Mouse (Mus musculus) brain, embryonic 18.5 days (tissue): ENCODE results near the gene Tmem219.
"Not testable (repeated sequence)": the region's sequence is repeated elsewhere in the genome, so short reads cannot be mapped to it uniquely, and the experiment has no call there.

Experiments used
- DNase-seq: peaks from one replicate; pipeline ENCODE4 v3.0.0-alpha.2; 2012; ENCODE audit warnings: low read depth, low spot score

Gene Tmem219

GRCm38 (mm10) chr7:126923999-126924398 is 1.3 kb upstream of the Tmem219 start:
- no peak for DNase-seq

DNA sequence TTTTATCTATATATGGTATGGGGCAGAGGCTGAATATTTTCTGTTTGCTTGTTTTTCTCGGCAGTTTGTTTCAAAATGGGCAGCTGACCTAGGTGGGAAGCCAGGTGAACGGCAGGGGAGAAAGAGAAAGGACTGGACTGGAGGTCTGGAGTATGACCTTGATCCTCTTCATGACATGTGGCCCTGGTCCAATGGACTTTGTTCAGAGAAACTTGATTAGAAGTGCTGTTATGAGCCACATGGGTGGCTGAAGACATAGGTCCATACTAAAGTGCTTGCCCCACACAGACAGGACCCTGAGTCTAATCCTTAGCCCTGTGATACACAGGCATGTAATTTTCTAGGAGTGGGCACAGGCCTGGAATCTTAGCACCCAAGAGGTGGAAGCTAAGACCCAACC is 1.2 kb downstream of the Tmem219 start:
- DNase-seq: no peak

GRCm38 (mm10) chr7:126919973-126920372 is 2.7 kb downstream of the Tmem219 start:
- DNase-seq: no peak

DNA sequence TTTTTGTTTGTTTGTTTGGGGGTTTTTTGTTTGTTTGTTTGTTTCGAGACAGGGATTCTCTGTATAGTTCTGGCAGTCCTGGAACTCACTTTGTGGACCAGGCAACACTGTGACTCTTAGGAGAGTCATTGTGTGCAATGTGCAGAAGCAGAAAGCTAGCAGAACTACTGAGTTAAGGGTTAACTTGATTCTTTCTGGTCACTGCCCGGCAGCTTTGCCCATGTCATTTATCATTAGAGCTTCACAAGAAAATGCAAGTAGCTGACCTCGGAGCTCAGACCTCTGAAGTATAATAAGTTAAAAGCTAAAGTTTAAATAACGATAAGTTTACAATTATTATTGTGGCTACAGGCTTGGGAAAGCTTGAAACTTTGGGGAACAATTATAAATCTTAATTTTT is 4.4 kb downstream of the Tmem219 start:
- not testable (repeated sequence) for DNase-seq

DNA sequence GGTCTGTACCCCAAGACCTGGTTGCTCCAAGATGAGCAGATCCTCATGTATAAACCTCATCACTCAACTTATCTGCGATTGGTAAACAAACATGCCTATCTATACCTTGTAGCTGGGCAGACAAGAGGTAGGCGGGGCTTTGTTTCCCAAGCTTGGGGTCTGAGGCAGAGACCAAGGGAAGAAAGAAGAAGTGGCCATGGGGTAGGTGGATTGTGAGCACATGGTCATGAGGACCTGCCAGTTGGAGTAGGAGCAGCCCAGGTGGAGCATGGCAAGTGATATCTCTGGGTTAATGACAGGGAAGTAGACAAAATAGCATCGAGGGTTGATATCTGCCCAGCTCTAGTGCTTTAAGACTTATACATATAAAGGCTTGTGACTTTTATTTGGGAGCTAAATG is 7.9 kb downstream of the Tmem219 start:
- DNase-seq: no peak

GRCm38 (mm10) chr7:126905590-126905989 is 17.1 kb downstream of the Tmem219 start:
- no peak for DNase-seq

- not testable (repeated sequence) for DNase-seq
These were observed 22.9 kb downstream of the Tmem219 start for GRCm38 (mm10) chr7:126899781-126900180.

DNA sequence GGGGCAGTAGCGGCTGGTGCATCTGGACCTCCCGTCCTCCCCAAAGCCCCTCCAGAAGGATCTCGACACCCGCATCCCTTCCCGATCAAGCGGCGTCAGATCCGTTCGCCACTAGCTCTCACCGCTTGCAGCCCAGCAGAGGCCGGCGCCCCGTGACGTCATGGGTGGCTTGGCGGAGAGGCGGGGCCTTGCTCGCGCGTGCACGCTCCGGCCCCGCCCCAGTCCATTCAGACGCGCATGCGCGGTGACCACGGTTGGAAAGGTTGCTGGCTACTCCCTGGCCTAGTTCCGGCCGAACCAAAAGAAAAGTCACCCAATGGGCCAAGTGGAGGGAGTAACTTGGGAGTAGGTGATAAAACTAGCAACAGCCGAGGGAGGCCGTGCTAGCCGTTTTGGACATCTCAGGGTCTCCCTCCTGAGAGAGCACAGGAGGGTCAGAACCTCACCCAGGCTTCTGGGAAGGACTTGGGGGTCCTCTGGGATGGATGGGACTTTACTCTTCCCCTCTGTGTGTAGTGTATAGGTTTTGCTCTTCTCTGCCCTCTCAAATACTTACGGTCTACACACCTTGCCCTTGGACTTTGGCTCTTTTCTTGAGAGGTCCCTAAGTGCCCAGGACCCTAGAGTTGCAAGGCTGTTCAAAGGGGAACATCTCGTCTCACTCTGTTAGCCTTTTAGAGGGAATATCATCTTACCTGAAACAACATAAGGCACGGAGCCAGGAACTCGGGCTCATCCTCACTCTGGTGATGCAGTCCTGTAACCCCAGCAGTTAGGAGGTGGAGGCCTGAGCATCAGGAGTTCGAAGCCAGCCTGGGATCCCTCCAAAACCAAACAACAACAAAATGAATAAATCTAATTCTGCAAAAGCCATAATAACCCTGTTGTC is 24.4 kb downstream of the Tmem219 start:
- peak; percentile 78 for DNase-seq

GRCm38 (mm10) chr7:126897390-126898101 is 25.2 kb downstream of the Tmem219 start:
- DNase-seq: no peak

DNA sequence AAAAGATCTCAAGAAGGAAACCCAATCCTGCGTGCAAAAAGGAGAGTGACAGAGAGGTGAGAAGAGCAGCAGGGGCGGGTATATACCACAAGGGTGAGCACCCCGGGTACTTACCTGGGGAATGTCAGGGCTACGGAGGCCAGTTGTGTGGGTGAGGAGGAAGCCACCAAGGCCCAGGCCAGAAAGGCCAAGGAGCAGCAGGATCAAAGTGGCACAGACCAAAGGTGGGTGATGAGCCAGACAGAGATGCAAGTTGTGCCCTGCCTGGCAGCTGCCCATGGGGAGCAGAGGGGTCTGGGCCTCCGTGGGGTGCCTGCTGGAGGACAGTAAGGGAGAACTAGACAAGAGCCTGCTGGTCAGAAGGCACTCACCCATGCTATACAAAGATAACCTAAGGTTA is 25.8 kb downstream of the Tmem219 start:
- no peak for DNase-seq

- DNase-seq: no peak
These were observed 33.9 kb downstream of the Tmem219 start for GRCm38 (mm10) chr7:126888852-126889251.

- no peak for DNase-seq
These were observed 35.4 kb downstream of the Tmem219 start for GRCm38 (mm10) chr7:126887281-126887680.

GRCm38 (mm10) chr7:126884286-126885164 is 38.2 kb downstream of the Tmem219 start, which contains the start of gene Taok2:
Gene Taok2 (minus strand): TSS chr7:126884703.
- DNase-seq: peak; percentile 97

GRCm38 (mm10) chr7:126883731-126884181 is 39.0 kb downstream of the Tmem219 start:
- DNase-seq: no peak

DNA sequence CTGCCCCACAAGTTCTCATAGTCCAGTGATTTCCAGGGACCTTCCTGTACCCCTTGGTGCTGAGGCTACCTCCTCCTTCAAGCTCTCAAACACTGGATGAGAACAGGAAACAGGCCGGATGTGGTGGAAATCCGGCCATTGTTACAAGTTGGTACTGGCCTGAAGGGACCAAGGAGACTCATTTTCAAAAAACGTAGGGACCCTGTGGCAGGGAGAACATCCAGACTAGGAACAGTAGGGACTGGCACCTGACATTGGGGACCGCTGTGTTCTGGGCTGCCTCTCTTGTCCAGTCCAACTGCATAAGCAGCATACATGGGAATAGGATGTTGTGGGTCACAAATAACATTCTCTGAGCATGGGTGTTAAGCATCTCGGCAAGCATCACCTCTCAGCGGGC is 41.7 kb downstream of the Tmem219 start:
- no peak for DNase-seq

GRCm38 (mm10) chr7:126877239-126877638 is 45.5 kb downstream of the Tmem219 start:
- no peak for DNase-seq

- DNase-seq: no peak
These were observed 52.2 kb downstream of the Tmem219 start for GRCm38 (mm10) chr7:126870520-126870891.

- DNase-seq: no peak
These were observed 52.8 kb downstream of the Tmem219 start for GRCm38 (mm10) chr7:126869780-126870519.

GRCm38 (mm10) chr7:126868003-126868402 is 54.7 kb downstream of the Tmem219 start:
- DNase-seq: no peak

GRCm38 (mm10) chr7:126867534-126867933 is 55.2 kb downstream of the Tmem219 start:
- no peak for DNase-seq

DNA sequence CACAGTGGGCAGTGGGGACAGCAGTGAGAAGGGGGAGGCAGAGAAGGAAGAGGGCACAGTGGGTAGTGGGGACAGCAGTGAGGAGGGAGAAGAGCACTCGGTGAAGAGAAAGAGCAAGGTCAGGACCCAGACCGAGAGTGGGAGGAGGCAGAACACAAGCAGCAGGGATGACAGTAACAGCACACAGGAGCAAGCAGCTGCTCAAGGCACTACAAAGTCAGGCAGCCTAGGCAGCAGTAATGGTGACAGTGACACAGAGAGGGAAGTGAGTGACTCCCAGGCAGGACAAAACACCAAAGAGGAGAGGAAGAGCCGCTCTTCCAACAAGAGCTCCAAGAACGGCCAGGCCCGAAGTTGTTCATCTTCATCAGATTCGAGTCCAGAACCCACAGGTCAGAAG is 58.9 kb downstream of the Tmem219 start:
- no peak for DNase-seq
